Mouse (Mus musculus): ENCODE data around the gene Rasd2. TPM values are rescaled to one million over a fixed set of nuclear protein-coding genes. Genes with fewer than 3 reads are reported as not detected.

Gene Rasd2
- polyA plus RNA-seq, 1 experiment from 2014 or later = 0.57 TPM

- Histone ChIP-seq H3K27me3 (ENCODE audit: control insufficient read depth, insufficient read depth, low read length) (peaks cover 24% of the 10 kb centered on the region), H3K9ac (ENCODE audit: low read length) (no peak overlapping the region), H3K4me2 (ENCODE audit: low read length) (no peak overlapping the region), H3K4me3 (ENCODE audit: control insufficient read depth in 1 of 2, insufficient read depth in 1 of 2, low read depth in 1 of 2, low read length in 2 of 2) (no peak overlapping the region), H3K9me3 (ENCODE audit: control insufficient read depth, low read length) (no peaks in the 10 kb centered on the region), H3K36me3 (ENCODE audit: control insufficient read depth, insufficient read depth, low read length) (no peaks in the 10 kb centered on the region), H3K4me1 (ENCODE audit: control insufficient read depth in 2 of 2, insufficient read depth in 2 of 2, low read length in 2 of 2) (no peaks in the 10 kb centered on the region; a peak in 1 of 4 replicates), H3K27ac (replicated peaks in 1 of 2; ENCODE audit: control insufficient read depth in 1 of 2, insufficient read depth in 1 of 2, low read depth in 2 of 2, low read length in 2 of 2) (no peak overlapping the region)
- 51% methylated on average over 5 of the region's 5 CpGs for whole genome bisulfite sequencing
- ATAC-seq (ENCODE audit: insufficient number of reproducible peaks, insufficient read depth, low FRiP score, low read depth) = no peak
These were observed 6.4 kb downstream of the Rasd2 start for GRCm38 (mm10) chr8:75219877-75220738.

GRCm38 (mm10) chr8:75222665-75223064, 8.9 kb downstream of the Rasd2 start:
- Histone ChIP-seq H3K4me1 (ENCODE audit: control insufficient read depth in 2 of 2, insufficient read depth in 2 of 2, low read length in 2 of 2) (no peaks in the 10 kb centered on the region; a peak in 1 of 4 replicates), H3K27me3 (ENCODE audit: control insufficient read depth, insufficient read depth, low read length) (no peaks in the 10 kb centered on the region), H3K9me3 (ENCODE audit: control insufficient read depth, low read length) (no peaks in the 10 kb centered on the region), H3K36me3 (ENCODE audit: control insufficient read depth, insufficient read depth, low read length) (no peaks in the 10 kb centered on the region), H3K4me3 (ENCODE audit: control insufficient read depth in 1 of 2, insufficient read depth in 1 of 2, low read depth in 1 of 2, low read length in 2 of 2) (no peak overlapping the region), H3K4me2 (ENCODE audit: low read length) (no peak overlapping the region), H3K9ac (ENCODE audit: low read length) (no peak overlapping the region), H3K27ac (replicated peaks in 1 of 2; ENCODE audit: control insufficient read depth in 1 of 2, insufficient read depth in 1 of 2, low read depth in 2 of 2, low read length in 2 of 2) (no peak overlapping the region)
- WGBS = 64% methylated on average over 5 of the region's 5 CpGs
- no peak for ATAC-seq (ENCODE audit: insufficient number of reproducible peaks, insufficient read depth, low FRiP score, low read depth)

GRCm38 (mm10) chr8:75226773-75227172, 13.0 kb downstream of the Rasd2 start:
- Histone ChIP-seq H3K36me3 (ENCODE audit: control insufficient read depth, insufficient read depth, low read length) (no peaks in the 10 kb centered on the region), H3K27me3 (ENCODE audit: control insufficient read depth, insufficient read depth, low read length) (no peaks in the 10 kb centered on the region), H3K4me2 (ENCODE audit: low read length) (no peak overlapping the region), H3K4me3 (ENCODE audit: control insufficient read depth in 1 of 2, insufficient read depth in 1 of 2, low read depth in 1 of 2, low read length in 2 of 2) (no peak overlapping the region), H3K4me1 (ENCODE audit: control insufficient read depth in 2 of 2, insufficient read depth in 2 of 2, low read length in 2 of 2) (no peaks in the 10 kb centered on the region; a peak in 1 of 4 replicates), H3K9me3 (ENCODE audit: control insufficient read depth, low read length) (no peaks in the 10 kb centered on the region), H3K9ac (ENCODE audit: low read length) (no peak overlapping the region), H3K27ac (replicated peaks in 1 of 2; ENCODE audit: control insufficient read depth in 1 of 2, insufficient read depth in 1 of 2, low read depth in 2 of 2, low read length in 2 of 2) (no peak overlapping the region)
- 85% methylated on average over 2 of the region's 2 CpGs for WGBS
- no peak for ATAC-seq (ENCODE audit: insufficient number of reproducible peaks, insufficient read depth, low FRiP score, low read depth)

GRCm38 (mm10) chr8:75233915-75234554, 20.3 kb downstream of the Rasd2 start:
- Histone ChIP-seq H3K4me2 (ENCODE audit: low read length) (no peak overlapping the region), H3K4me1 (ENCODE audit: control insufficient read depth in 2 of 2, insufficient read depth in 2 of 2, low read length in 2 of 2) (no peaks in the 10 kb centered on the region), H3K9me3 (ENCODE audit: control insufficient read depth, low read length) (no peaks in the 10 kb centered on the region), H3K36me3 (ENCODE audit: control insufficient read depth, insufficient read depth, low read length) (no peaks in the 10 kb centered on the region), H3K27ac (replicated peaks in 1 of 2; ENCODE audit: control insufficient read depth in 1 of 2, insufficient read depth in 1 of 2, low read depth in 2 of 2, low read length in 2 of 2) (no peak overlapping the region), H3K9ac (ENCODE audit: low read length) (no peak overlapping the region), H3K4me3 (ENCODE audit: control insufficient read depth in 1 of 2, insufficient read depth in 1 of 2, low read depth in 1 of 2, low read length in 2 of 2) (no peak overlapping the region), H3K27me3 (ENCODE audit: control insufficient read depth, insufficient read depth, low read length) (no peaks in the 10 kb centered on the region)
- WGBS = 57% methylated on average over 4 of the region's 4 CpGs
- no peak for ATAC-seq (ENCODE audit: insufficient number of reproducible peaks, insufficient read depth, low FRiP score, low read depth)

GRCm38 (mm10) chr8:75247331-75247730, 33.6 kb downstream of the Rasd2 start:
- 85% methylated on average over 15 of the region's 15 CpGs for WGBS
- no peaks in the 10 kb centered on the region for H3K36me3 ChIP-seq (ENCODE audit: control insufficient read depth, insufficient read depth, low read length)
- H3K27me3 ChIP-seq (ENCODE audit: control insufficient read depth, insufficient read depth, low read length) = no peaks in the 10 kb centered on the region
- no peak overlapping the region for H3K4me3 ChIP-seq (ENCODE audit: control insufficient read depth in 1 of 2, insufficient read depth in 1 of 2, low read depth in 1 of 2, low read length in 2 of 2)
- peaks cover 10% of the 10 kb centered on the region for H3K9me3 ChIP-seq (ENCODE audit: control insufficient read depth, low read length)
- no peak overlapping the region for H3K27ac ChIP-seq (replicated peaks in 1 of 2; ENCODE audit: control insufficient read depth in 1 of 2, insufficient read depth in 1 of 2, low read depth in 2 of 2, low read length in 2 of 2)
- no peak for ATAC-seq (ENCODE audit: insufficient number of reproducible peaks, insufficient read depth, low FRiP score, low read depth)
- H3K4me2 ChIP-seq (ENCODE audit: low read length) = no peak overlapping the region
- no peaks in the 10 kb centered on the region for H3K4me1 ChIP-seq (ENCODE audit: control insufficient read depth in 2 of 2, insufficient read depth in 2 of 2, low read length in 2 of 2)
- H3K9ac ChIP-seq (ENCODE audit: low read length) = no peak overlapping the region

GRCm38 (mm10) chr8:75249186-75249585, 35.4 kb downstream of the Rasd2 start:
- H3K27ac ChIP-seq (replicated peaks in 1 of 2; ENCODE audit: control insufficient read depth in 1 of 2, insufficient read depth in 1 of 2, low read depth in 2 of 2, low read length in 2 of 2) = no peak overlapping the region
- H3K4me2 ChIP-seq (ENCODE audit: low read length) = no peak overlapping the region
- H3K4me1 ChIP-seq (ENCODE audit: control insufficient read depth in 2 of 2, insufficient read depth in 2 of 2, low read length in 2 of 2) = no peaks in the 10 kb centered on the region
- no peak overlapping the region for H3K4me3 ChIP-seq (ENCODE audit: control insufficient read depth in 1 of 2, insufficient read depth in 1 of 2, low read depth in 1 of 2, low read length in 2 of 2)
- H3K36me3 ChIP-seq (ENCODE audit: control insufficient read depth, insufficient read depth, low read length) = no peaks in the 10 kb centered on the region
- 83% methylated on average over 4 of the region's 4 CpGs for WGBS
- no peak for ATAC-seq (ENCODE audit: insufficient number of reproducible peaks, insufficient read depth, low FRiP score, low read depth)
- H3K9me3 ChIP-seq (ENCODE audit: control insufficient read depth, low read length) = peaks cover 10% of the 10 kb centered on the region
- H3K27me3 ChIP-seq (ENCODE audit: control insufficient read depth, insufficient read depth, low read length) = no peaks in the 10 kb centered on the region
- no peak overlapping the region for H3K9ac ChIP-seq (ENCODE audit: low read length)

GRCm38 (mm10) chr8:75254027-75254426, 40.3 kb downstream of the Rasd2 start:
- Histone ChIP-seq H3K4me1 (ENCODE audit: control insufficient read depth in 2 of 2, insufficient read depth in 2 of 2, low read length in 2 of 2) (no peaks in the 10 kb centered on the region), H3K9me3 (ENCODE audit: control insufficient read depth, low read length) (peaks cover 4% of the 10 kb centered on the region; the same call in 1 of the 2 replicates)
- 75% methylated on average over 3 of the region's 3 CpGs for WGBS

More at GRCm38 (mm10) chr8:75254027-75254426, 40.3 kb downstream of the Rasd2 start:
- no peak overlapping the region for H3K27ac ChIP-seq (replicated peaks in 1 of 2; ENCODE audit: control insufficient read depth in 1 of 2, insufficient read depth in 1 of 2, low read depth in 2 of 2, low read length in 2 of 2)
- H3K4me3 ChIP-seq (ENCODE audit: control insufficient read depth in 1 of 2, insufficient read depth in 1 of 2, low read depth in 1 of 2, low read length in 2 of 2) = no peak overlapping the region
- H3K4me2 ChIP-seq (ENCODE audit: low read length) = no peak overlapping the region
- H3K9ac ChIP-seq (ENCODE audit: low read length) = no peak overlapping the region
- no peaks in the 10 kb centered on the region for H3K36me3 ChIP-seq (ENCODE audit: control insufficient read depth, insufficient read depth, low read length)
- ATAC-seq (ENCODE audit: insufficient number of reproducible peaks, insufficient read depth, low FRiP score, low read depth) = no peak
- H3K27me3 ChIP-seq (ENCODE audit: control insufficient read depth, insufficient read depth, low read length) = no peaks in the 10 kb centered on the region

Data from heart, embryonic 14.5 days (tissue).